ENCODE assay signal across 10 mouse cellular contexts in genomic region chr10:89942180-89942579, GRCm38 (mm10).
"Had no signal": no experiment of that assay in that cellular context is flagged by ENCODE, and none has a peak within 500 bp of the region (broad histone marks: within the 10 kb centered on the region; RNA-seq: fewer than 3 reads in every experiment).

No protein-coding gene starts in this region.

- DNase-seq: lung, adult 18-20 months; lung, embryonic 14.5 days; lung, postnatal 10 days; lung, postnatal 4 days; midbrain, embryonic 14.5 days; right cerebral cortex, postnatal 14 days; thymus, adult 2 months; thymus, postnatal 25 days; thymus, postnatal 4 days had no signal

- ATAC-seq: midbrain, embryonic 16.5 days had no signal
